Mouse (Mus musculus) WW6 (cell line): Measurements from ENCODE around the gene Vmn1r87.
"Not testable (repeated sequence)": the region's sequence is repeated elsewhere in the genome, so short reads cannot be mapped to it uniquely, and the experiment has no call there.

Source experiments
- DNase-seq: peaks from one replicate; pipeline ENCODE4 v3.0.0-alpha.2; 2013; ENCODE audit warnings: low read depth, low spot score

Gene Vmn1r87

GRCm38 (mm10) chr7:13140057-13140456 is at the start of gene Vmn1r87:
Vmn1r87 (minus strand) TSS chr7:13140157.
- DNase-seq, result no peak

- no peak for DNase-seq
Measured at GRCm38 (mm10) chr7:13159268-13159667, 19.3 kb upstream of the Vmn1r87 start, which contains the start of gene Vmn1r88. Vmn1r88 (plus strand) TSS chr7:13159568.

- no peak for DNase-seq
Measured at GRCm38 (mm10) chr7:13137340-13137739, 2.6 kb downstream of the Vmn1r87 start.

GRCm38 (mm10) chr7:13131856-13132255 is 8.1 kb downstream of the Vmn1r87 start:
- no peak for DNase-seq

GRCm38 (mm10) chr7:13123554-13124153 is 16.3 kb downstream of the Vmn1r87 start:
- not testable (repeated sequence) for DNase-seq

- no peak for DNase-seq
Measured at GRCm38 (mm10) chr7:13119817-13120216, 20.1 kb downstream of the Vmn1r87 start, which contains the start of gene Vmn1r86. Vmn1r86 (minus strand) TSS chr7:13119917.

- no peak for DNase-seq
Measured at GRCm38 (mm10) chr7:13095073-13095472, 44.9 kb downstream of the Vmn1r87 start, which contains the start of gene Vmn1r85. Vmn1r85 (minus strand) TSS chr7:13095173.
